Mouse (Mus musculus): ENCODE results near the gene Rpl18a. TPM values are rescaled to one million over a fixed set of nuclear protein-coding genes. Genes with fewer than 3 reads are reported as not detected.
A peak's percentile ranks its signal among the peaks of the same experiment; 100 is the strongest.
"Not testable (repeated sequence)": the region's sequence is repeated elsewhere in the genome, so short reads cannot be mapped to it uniquely, and the experiment has no call there.

Gene Rpl18a
- polyA plus RNA-seq, 1 experiment from 2014 or later, result 4,906 TPM

DNA sequence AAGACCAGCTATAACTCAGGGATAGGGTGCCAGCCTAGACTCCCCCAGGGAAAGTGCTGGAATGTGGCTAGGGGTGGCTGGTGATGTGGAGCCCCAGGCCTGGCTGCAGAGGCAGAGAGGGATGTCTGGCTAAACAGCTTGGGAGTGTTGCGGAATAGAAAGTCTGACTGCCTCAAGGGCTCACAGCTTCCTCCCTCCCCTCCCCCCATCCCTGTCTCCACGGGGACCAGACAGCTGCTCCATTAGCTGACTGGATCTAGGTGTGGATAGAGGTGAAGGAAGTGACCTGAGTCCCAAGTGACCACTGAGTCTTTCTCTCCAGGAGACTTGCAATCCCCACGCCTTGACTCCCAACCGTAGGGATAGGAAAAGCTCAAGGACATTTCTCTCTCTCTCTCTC is 5.9 kb upstream of the Rpl18a start:
- no peaks in the 10 kb centered on the region for H3K9me3 ChIP-seq (replicated peaks)
- H3K36me3 ChIP-seq, result no peaks in the 10 kb centered on the region
- 46% methylated on average over 4 of the region's 4 CpGs for WGBS
- H3K4me1 ChIP-seq, result peaks cover 22% of the 10 kb centered on the region
- no peak overlapping the region for H3K27ac ChIP-seq (replicated peaks)
- H3K9ac ChIP-seq, result no peak overlapping the region
- ATAC-seq (ENCODE audit: insufficient number of reproducible peaks, low FRiP score, low TSS enrichment, low read depth), result no peak
- H3K27me3 ChIP-seq, result 0 out of 2 replicates have a peak, but pooled peaks cover 3% of the 10 kb centered on the region
- H3K4me3 ChIP-seq (replicated peaks), result no peak overlapping the region
- no peak overlapping the region for H3K4me2 ChIP-seq (replicated peaks)

GRCm38 (mm10) chr8:70902211-70902610 is 5.0 kb upstream of the Rpl18a start:
- Histone ChIP-seq H3K27me3 (0 out of 2 replicates have a peak, but pooled peaks cover 3% of the 10 kb centered on the region), H3K9me3 (replicated peaks) (no peaks in the 10 kb centered on the region), H3K4me1 (peaks cover 22% of the 10 kb centered on the region), H3K4me2 (replicated peaks) (no peak overlapping the region), H3K27ac (replicated peaks) (no peak overlapping the region), H3K9ac (no peak overlapping the region), H3K36me3 (no peaks in the 10 kb centered on the region), H3K4me3 (replicated peaks) (no peak overlapping the region)
- WGBS, result 26% methylated on average over 5 of the region's 5 CpGs
- ATAC-seq (ENCODE audit: insufficient number of reproducible peaks, low FRiP score, low TSS enrichment, low read depth), result no peak

DNA sequence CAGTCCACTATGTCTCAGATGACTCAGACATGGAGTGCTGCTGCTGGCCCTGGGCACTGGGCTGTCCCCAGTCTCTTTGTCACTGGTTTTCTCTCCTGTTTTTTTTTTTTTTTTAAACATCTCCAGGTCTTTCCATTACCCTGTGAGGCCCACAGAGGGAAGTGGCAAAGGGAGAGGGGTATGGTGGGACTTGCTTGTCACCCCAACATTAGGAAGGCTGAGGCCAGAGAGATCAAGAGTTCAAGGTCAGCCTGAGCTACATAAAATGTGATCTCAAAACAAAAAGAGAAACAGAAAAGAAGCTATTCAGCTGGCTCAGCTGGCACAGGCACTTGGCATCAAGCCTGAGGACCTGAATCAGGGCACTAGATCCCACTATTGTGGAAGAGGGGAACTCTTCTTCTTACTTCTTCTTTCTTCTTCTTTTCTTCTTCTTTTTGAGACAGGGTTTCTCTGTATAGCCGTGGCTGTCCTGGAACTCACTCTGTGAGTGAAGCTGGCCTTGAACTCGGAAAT is 3.7 kb upstream of the Rpl18a start:
- H3K36me3 ChIP-seq, result no peaks in the 10 kb centered on the region
- no peak overlapping the region for H3K9ac ChIP-seq
- no peaks in the 10 kb centered on the region for H3K9me3 ChIP-seq (replicated peaks)
- H3K27ac ChIP-seq (replicated peaks), result no peak overlapping the region
- H3K4me3 ChIP-seq (replicated peaks), result no peak overlapping the region
- peaks cover 21% of the 10 kb centered on the region for H3K4me1 ChIP-seq
- ATAC-seq (ENCODE audit: insufficient number of reproducible peaks, low FRiP score, low TSS enrichment, low read depth), result no peak
- H3K27me3 ChIP-seq, result 0 out of 2 replicates have a peak, but pooled peaks cover 3% of the 10 kb centered on the region
- no peak overlapping the region for H3K4me2 ChIP-seq (replicated peaks)
- WGBS, result 84% methylated on average over 2 of the region's 2 CpGs

DNA sequence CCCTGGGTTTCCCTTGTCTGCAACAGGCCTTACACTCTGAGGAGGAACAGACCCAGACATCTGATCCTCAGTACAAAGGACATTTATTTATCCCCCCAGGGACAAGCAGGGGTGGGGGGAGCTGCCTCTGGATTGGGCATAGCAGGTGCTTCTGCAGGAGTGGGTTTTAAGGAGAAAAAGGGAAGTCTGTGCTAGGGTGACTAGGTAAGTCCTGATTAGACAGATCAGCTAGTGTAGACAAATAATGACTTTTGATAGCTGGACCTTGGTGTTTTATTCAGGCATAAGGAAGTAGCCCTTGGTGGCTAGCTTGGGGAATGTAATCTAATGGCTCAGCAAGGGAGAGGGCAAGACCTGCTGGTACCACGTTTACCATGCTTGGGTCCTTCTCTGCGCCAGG is 2.0 kb upstream of the Rpl18a start:
- H3K4me1 ChIP-seq, result peaks cover 19% of the 10 kb centered on the region
- ATAC-seq (ENCODE audit: insufficient number of reproducible peaks, low FRiP score, low TSS enrichment, low read depth), result no peak
- H3K9ac ChIP-seq, result no peak overlapping the region
- peaks cover 10% of the 10 kb centered on the region for H3K27me3 ChIP-seq
- no peaks in the 10 kb centered on the region for H3K9me3 ChIP-seq (replicated peaks)
- no peak overlapping the region for H3K4me2 ChIP-seq (replicated peaks)
- H3K4me3 ChIP-seq (replicated peaks), result no peak overlapping the region
- no peak overlapping the region for H3K27ac ChIP-seq (replicated peaks)
- peaks cover 15% of the 10 kb centered on the region for H3K36me3 ChIP-seq
- WGBS, result 78% methylated on average over 2 of the region's 2 CpGs

DNA sequence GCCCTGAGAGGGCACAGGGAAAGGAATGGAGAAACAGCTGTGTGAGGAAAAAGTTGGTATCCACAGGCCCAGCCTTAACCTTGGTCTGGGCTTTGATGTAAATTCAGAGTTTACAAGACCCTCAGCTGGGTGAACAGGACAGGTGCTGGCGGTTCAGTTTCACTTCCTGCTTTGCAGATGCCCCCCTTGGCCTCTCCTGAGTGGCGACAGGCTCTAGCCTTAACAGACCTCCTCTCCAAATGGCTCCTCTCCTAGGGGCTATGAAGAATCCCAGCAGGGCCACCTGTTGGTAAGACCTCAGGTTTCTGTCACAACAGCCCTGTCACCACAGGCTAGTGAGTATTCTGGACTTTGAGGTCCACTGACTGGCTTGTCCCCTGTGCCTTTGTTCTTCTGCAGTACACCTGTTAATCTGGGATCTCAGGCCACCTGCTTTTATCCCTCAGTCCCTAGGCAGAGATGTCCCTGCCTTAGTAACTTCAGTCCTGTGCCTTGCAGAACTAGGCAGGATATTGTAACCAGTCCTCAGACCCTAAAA is 1.5 kb upstream of the Rpl18a start:
- no peaks in the 10 kb centered on the region for H3K9me3 ChIP-seq (replicated peaks)
- no peak for ATAC-seq (ENCODE audit: insufficient number of reproducible peaks, low FRiP score, low TSS enrichment, low read depth)
- peaks cover 12% of the 10 kb centered on the region for H3K27me3 ChIP-seq
- H3K4me3 ChIP-seq (replicated peaks), result peak overlapping the region; percentile 95; the same call in 1 of the 2 replicates
- WGBS, result 25% methylated on average over 2 of the region's 2 CpGs
- H3K27ac ChIP-seq (replicated peaks), result peak overlapping the region; percentile 94; the same call in 1 of the 2 replicates
- peaks cover 19% of the 10 kb centered on the region for H3K4me1 ChIP-seq
- peaks cover 20% of the 10 kb centered on the region for H3K36me3 ChIP-seq
- H3K9ac ChIP-seq, result no peak overlapping the region
- peak overlapping the region; percentile 73; the same call in 1 of the 2 replicates for H3K4me2 ChIP-seq (replicated peaks)

DNA sequence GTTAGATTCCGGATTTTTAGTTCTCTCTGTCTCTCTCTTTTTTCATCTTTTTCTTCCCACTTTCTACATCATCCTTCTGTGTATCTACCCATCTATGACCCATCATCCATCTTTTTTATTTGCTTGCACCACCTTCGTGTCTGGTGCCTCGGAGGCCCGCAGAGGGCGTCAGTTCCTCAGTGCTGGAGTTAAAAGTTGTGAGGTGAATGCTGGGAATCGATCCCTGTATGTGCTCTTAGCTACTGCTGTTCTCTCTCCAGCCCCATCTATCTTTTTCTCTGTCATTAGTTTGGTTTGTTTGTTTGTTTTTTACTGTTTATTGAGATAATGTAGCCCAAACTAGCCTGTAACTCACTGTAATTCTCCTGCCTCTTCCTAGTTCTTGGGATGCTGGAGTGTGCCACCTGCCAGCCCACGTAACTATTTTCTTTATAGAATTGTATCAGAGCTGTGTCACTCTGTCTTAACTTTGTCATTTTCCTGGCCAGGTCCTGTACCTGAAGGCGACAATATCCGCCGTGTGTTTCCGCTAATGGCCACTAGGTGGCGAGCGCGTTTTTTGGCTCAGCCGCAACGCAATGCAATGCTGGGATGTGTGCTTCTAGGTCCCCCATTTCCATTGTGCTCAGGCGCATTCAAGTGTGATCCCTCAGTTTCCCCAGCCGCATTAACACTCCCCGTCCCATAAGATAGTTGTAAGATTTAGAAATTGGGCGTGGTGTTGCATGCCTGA is 635 bp upstream of the Rpl18a start:
- ATAC-seq (ENCODE audit: insufficient number of reproducible peaks, low FRiP score, low TSS enrichment, low read depth), result peak; percentile 12
- Histone ChIP-seq H3K27me3 (peaks cover 21% of the 10 kb centered on the region), H3K4me2 (replicated peaks) (peak overlapping the region; percentile 73), H3K9ac (peak overlapping the region; percentile 74), H3K9me3 (replicated peaks) (no peaks in the 10 kb centered on the region), H3K4me1 (peaks cover 23% of the 10 kb centered on the region), H3K27ac (replicated peaks) (peak overlapping the region; percentile 94), H3K4me3 (replicated peaks) (peak overlapping the region; percentile 95), H3K36me3 (peaks cover 20% of the 10 kb centered on the region)
- under 1% methylated on average over 20 of the region's 20 CpGs for WGBS

GRCm38 (mm10) chr8:70896316-70897020 is 744 bp downstream of the Rpl18a start:
- Histone ChIP-seq H3K4me2 (replicated peaks) (peak overlapping the region; percentile 89), H3K9ac (peak overlapping the region; percentile 88), H3K27me3 (peaks cover 35% of the 10 kb centered on the region), H3K4me1 (peaks cover 37% of the 10 kb centered on the region), H3K4me3 (replicated peaks) (peak overlapping the region; percentile 95), H3K27ac (replicated peaks) (peak overlapping the region; percentile 81; the same call in 1 of the 2 replicates), H3K9me3 (replicated peaks) (no peaks in the 10 kb centered on the region), H3K36me3 (peaks cover 20% of the 10 kb centered on the region)
- ATAC-seq (ENCODE audit: insufficient number of reproducible peaks, low FRiP score, low TSS enrichment, low read depth), result no peak
- WGBS, result 3% methylated on average over 25 of the region's 25 CpGs

GRCm38 (mm10) chr8:70895571-70896259 is 1.5 kb downstream of the Rpl18a start:
- H3K4me3 ChIP-seq (replicated peaks), result peak overlapping the region; percentile 95
- H3K4me1 ChIP-seq, result peaks cover 42% of the 10 kb centered on the region
- peaks cover 20% of the 10 kb centered on the region for H3K36me3 ChIP-seq
- ATAC-seq (ENCODE audit: insufficient number of reproducible peaks, low FRiP score, low TSS enrichment, low read depth); H3K9me3 ChIP-seq (replicated peaks); H3K27ac ChIP-seq (replicated peaks): not testable (repeated sequence)
- WGBS, result 80% methylated on average over 24 of the region's 24 CpGs
- peak overlapping the region; percentile 89 for H3K4me2 ChIP-seq (replicated peaks)
- peak overlapping the region; percentile 88 for H3K9ac ChIP-seq
- H3K27me3 ChIP-seq, result peaks cover 42% of the 10 kb centered on the region

DNA sequence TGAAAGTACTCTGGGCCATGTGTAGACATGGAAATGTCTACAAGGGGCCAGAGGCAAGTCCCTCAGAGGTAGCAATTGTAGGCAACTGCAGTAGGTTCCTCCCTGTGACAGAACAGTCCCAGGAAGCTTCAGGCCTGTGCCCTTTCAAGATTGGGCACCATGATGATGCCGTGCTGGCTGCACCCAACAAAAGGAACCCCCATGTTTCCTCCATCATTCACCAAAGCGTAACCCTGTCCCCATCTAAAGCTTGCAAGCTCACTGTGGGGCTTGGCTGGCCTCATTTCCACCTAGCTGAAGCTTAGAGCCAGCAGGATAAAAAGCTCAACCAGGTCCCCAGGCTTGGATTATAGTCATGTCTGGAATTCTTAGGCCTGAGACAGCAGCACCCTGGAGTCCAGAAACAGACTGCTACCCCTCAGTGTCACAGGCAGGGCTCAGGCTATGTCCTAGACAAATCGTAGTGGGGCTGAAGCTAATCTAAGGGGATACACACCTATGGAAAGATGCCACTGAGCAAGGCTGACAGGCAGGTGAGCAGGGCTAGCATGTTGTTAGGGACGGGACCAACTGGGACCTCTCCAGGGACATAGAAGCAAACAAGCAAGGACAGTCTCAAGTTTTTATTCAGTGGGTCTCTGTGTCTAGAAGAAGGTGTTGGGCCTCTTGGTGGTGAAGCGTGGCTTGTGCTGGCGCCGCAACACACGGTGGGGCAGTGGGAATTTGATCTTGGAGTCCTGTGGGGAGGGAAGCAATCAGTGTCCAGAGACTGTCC is 2.3 kb downstream of the Rpl18a start:
- Histone ChIP-seq H3K4me1 (peaks cover 42% of the 10 kb centered on the region), H3K27ac (replicated peaks) (no peak overlapping the region), H3K4me2 (replicated peaks) (no peak overlapping the region), H3K27me3 (peaks cover 49% of the 10 kb centered on the region), H3K4me3 (replicated peaks) (no peak overlapping the region), H3K36me3 (peaks cover 20% of the 10 kb centered on the region), H3K9ac (no peak overlapping the region), H3K9me3 (replicated peaks) (no peaks in the 10 kb centered on the region)
- WGBS, result 89% methylated on average over 8 of the region's 8 CpGs
- no peak for ATAC-seq (ENCODE audit: insufficient number of reproducible peaks, low FRiP score, low TSS enrichment, low read depth)

DNA sequence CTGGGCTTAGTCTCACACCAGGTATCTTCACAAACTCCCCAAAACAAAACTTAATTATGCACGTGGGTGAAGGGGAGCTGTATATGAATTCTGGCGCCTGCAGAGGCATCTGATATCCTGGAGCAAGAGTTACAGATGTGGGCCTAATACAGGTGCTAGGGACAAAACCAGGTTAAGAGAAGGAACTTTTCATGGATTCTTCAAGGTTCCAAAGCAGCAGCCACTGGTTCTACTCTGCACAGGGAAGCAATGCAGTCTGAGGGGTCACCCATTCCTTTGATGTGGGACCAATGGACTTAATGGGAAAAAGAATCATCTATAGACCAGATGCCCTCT is 2.9 kb downstream of the Rpl18a start:
- Histone ChIP-seq H3K27ac (replicated peaks) (no peak overlapping the region), H3K4me1 (peaks cover 42% of the 10 kb centered on the region), H3K9me3 (replicated peaks) (no peaks in the 10 kb centered on the region), H3K9ac (no peak overlapping the region), H3K36me3 (peaks cover 20% of the 10 kb centered on the region), H3K4me3 (replicated peaks) (no peak overlapping the region), H3K27me3 (peaks cover 49% of the 10 kb centered on the region), H3K4me2 (replicated peaks) (no peak overlapping the region)
- 66% methylated on average over 2 of the region's 2 CpGs for WGBS
- ATAC-seq (ENCODE audit: insufficient number of reproducible peaks, low FRiP score, low TSS enrichment, low read depth), result no peak
